Mouse (Mus musculus) small intestine, adult 2 months (tissue): ENCODE measurements around the gene H2-DMb1.

Source experiments
- CTCF ChIP-seq: fragments of 200-500 bp; IDR thresholded peaks from 2 replicates; pipeline ENCODE4 v1.5.1; 2012; ENCODE audit warnings: low read depth, mild to moderate bottlenecking, control low read depth, inconsistent platforms, low read length, moderate library complexity, mixed read lengths; ENCODE audit not compliant: insufficient replicate concordance, insufficient read length; ENCODE audit errors: extremely low read depth
- POLR2A ChIP-seq: fragments of 200-500 bp; IDR thresholded peaks from 2 replicates; pipeline ENCODE4 v1.6.1; 2012; ENCODE audit warnings: low read depth, mild to moderate bottlenecking, control low read depth, inconsistent platforms, low read length, moderate library complexity

DNA sequence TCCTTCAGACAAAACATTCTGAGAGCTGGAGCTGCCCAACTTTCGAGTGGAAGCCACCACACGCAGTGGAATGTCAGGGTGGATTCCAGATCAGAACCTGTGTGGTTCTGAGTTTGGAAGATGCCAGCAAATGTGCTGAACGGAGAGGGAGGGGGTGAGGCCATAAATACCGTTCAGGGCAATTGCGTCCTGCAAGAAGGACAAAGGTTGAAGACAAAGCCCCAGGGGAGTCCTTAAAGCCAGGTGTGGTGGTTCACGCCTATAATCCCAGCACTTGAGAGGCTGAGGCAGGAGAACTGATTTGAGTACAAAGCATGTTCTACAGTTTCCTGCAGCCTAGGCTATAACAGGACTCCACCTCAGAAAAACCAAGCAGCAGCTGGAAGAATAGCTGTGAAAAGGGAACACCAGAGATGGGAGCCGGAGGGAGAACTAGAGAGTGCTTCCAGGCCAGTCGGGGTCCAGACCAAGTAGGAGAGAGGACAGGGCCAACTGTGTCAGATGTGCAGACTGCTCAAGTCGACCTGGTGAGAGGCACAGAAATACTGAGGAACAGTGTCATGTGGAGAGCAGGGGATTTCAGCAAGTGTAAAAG lies 25.9 kb upstream of the H2-DMb1 start:
- TF ChIP-seq CTCF (no peak), POLR2A (no peak)
